Mouse (Mus musculus) ES-E14 (cell line): ENCODE data around the gene Crb1.
A peak's percentile ranks its signal among the peaks of the same experiment; 100 is the strongest.

Source experiments
- CHD2 ChIP-seq: IDR thresholded peaks from 2 replicates; pipeline ENCODE4 v1.6.1; 2014; ENCODE audit warnings: mild to moderate bottlenecking, low read depth, low read length, inconsistent platforms
- HCFC1 ChIP-seq: IDR thresholded peaks from 2 replicates; pipeline ENCODE4 v1.6.1; 2012; ENCODE audit warnings: low read length, inconsistent platforms, borderline replicate concordance; ENCODE audit not compliant: insufficient read depth
- MAFK ChIP-seq: IDR thresholded peaks from 2 replicates; pipeline ENCODE4 v1.6.1; 2014; ENCODE audit warnings: mild to moderate bottlenecking, low read depth, low read length, inconsistent platforms; ENCODE audit not compliant: insufficient read depth
- ZC3H11A ChIP-seq: IDR thresholded peaks from 2 replicates; pipeline ENCODE4 v1.6.1; 2012; ENCODE audit warnings: low read depth, mild to moderate bottlenecking, inconsistent platforms, low read length, borderline replicate concordance

DNA sequence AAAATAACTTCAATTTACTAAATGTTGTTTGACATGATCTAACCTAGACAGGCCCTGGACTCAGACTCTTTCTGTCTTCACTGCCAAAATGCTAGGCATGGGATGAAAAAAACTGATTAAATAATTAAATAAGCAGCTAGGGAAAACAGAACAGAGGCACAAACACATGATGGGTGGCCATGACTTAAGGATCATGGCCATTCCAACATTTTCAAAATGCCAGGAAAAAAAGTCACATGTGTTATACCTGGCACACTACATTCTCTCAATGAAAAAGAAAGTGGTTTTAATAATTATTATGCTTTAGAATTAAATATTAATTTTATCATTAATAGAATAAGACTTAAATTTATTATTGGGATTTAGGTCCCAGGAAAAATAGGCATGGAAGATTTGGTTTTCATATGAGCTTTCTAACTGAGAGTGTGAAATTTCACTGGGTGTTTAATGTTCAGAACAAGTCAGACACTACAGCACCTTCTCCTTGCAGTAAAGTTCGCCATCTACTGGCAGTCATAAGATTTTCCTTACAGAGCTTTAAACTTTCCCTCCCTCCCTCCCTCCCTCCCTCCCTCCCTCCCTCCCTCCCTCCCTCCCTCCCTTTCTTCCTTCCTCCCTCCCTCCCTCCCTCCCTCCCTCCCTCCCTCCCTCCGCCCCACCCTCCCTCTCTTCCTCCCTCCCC is 36.6 kb downstream of the Crb1 start:
- TF ChIP-seq CHD2 = no peak
- TF ChIP-seq MAFK = no peak
- no peak for TF ChIP-seq HCFC1
- 0 out of 2 replicates have a peak, but pooled peaks have one; percentile 25 for TF ChIP-seq ZC3H11A
